Mouse (Mus musculus): ENCODE data around the gene Aldh16a1. TPM values are rescaled to one million over a fixed set of nuclear protein-coding genes. Genes with fewer than 3 reads are reported as not detected.
A peak's percentile ranks its signal among the peaks of the same experiment; 100 is the strongest.

The Aldh16a1 gene
- polyA plus RNA-seq, 1 experiment from 2014 or later = 66.6 TPM

GRCm38 (mm10) chr7:45139904-45140723 lies 14.3 kb downstream of the Aldh16a1 start:
- Histone ChIP-seq H3K36me3 (ENCODE audit: control insufficient read depth, insufficient read depth, low read length) (peaks cover 30% of the 10 kb centered on the region), H3K4me2 (ENCODE audit: low read length) (no peak overlapping the region), H3K9ac (ENCODE audit: low read length) (no peak overlapping the region), H3K27me3 (replicated peaks; ENCODE audit: control insufficient read depth, insufficient read depth, low read length) (no peaks in the 10 kb centered on the region), H3K4me1 (replicated peaks; ENCODE audit: control insufficient read depth, insufficient read depth, low read length) (no peaks in the 10 kb centered on the region), H3K27ac (ENCODE audit: low read depth) (no peak overlapping the region), H3K4me3 (ENCODE audit: low read depth, low read length) (no peak overlapping the region), H3K9me3 (ENCODE audit: control insufficient read depth, low read length) (no peaks in the 10 kb centered on the region)
- DNase-seq (ENCODE audit: low spot score) = no peak
- ATAC-seq (replicated peaks; ENCODE audit: low FRiP score, low TSS enrichment, low read depth) = no peak
- 61% methylated on average over 8 of the region's 8 CpGs for WGBS

- H3K4me2 ChIP-seq (ENCODE audit: low read length) = no peak overlapping the region
- no peak for ATAC-seq (replicated peaks; ENCODE audit: low FRiP score, low TSS enrichment, low read depth)
- H3K27me3 ChIP-seq (replicated peaks; ENCODE audit: control insufficient read depth, insufficient read depth, low read length) = no peaks in the 10 kb centered on the region
- H3K36me3 ChIP-seq (ENCODE audit: control insufficient read depth, insufficient read depth, low read length) = peaks cover 13% of the 10 kb centered on the region
- H3K9ac ChIP-seq (ENCODE audit: low read length) = no peak overlapping the region
- no peak overlapping the region for H3K4me3 ChIP-seq (ENCODE audit: low read depth, low read length)
- no peak overlapping the region for H3K27ac ChIP-seq (ENCODE audit: low read depth)
- DNase-seq (ENCODE audit: low spot score) = no peak
- WGBS = 84% methylated on average over 1 of the region's 1 CpGs
- H3K9me3 ChIP-seq (ENCODE audit: control insufficient read depth, low read length) = no peaks in the 10 kb centered on the region
- H3K4me1 ChIP-seq (replicated peaks; ENCODE audit: control insufficient read depth, insufficient read depth, low read length) = no peaks in the 10 kb centered on the region
Measured at GRCm38 (mm10) chr7:45138403-45138802, 16.0 kb downstream of the Aldh16a1 start.

GRCm38 (mm10) chr7:45137171-45138006 lies 17.0 kb downstream of the Aldh16a1 start:
- WGBS = 72% methylated on average over 12 of the region's 12 CpGs
- no peak overlapping the region for H3K4me2 ChIP-seq (ENCODE audit: low read length)
- H3K27me3 ChIP-seq (replicated peaks; ENCODE audit: control insufficient read depth, insufficient read depth, low read length) = no peaks in the 10 kb centered on the region
- no peaks in the 10 kb centered on the region for H3K9me3 ChIP-seq (ENCODE audit: control insufficient read depth, low read length)
- H3K4me1 ChIP-seq (replicated peaks; ENCODE audit: control insufficient read depth, insufficient read depth, low read length) = no peaks in the 10 kb centered on the region
- H3K9ac ChIP-seq (ENCODE audit: low read length) = no peak overlapping the region
- ATAC-seq (replicated peaks; ENCODE audit: low FRiP score, low TSS enrichment, low read depth) (no peak), DNase-seq (ENCODE audit: low spot score) (no peak)
- H3K4me3 ChIP-seq (ENCODE audit: low read depth, low read length) = no peak overlapping the region
- no peak overlapping the region for H3K27ac ChIP-seq (ENCODE audit: low read depth)
- H3K36me3 ChIP-seq (ENCODE audit: control insufficient read depth, insufficient read depth, low read length) = peaks cover 10% of the 10 kb centered on the region

GRCm38 (mm10) chr7:45135993-45136567 lies 18.3 kb downstream of the Aldh16a1 start, which contains the start of the genes Gm45713 and Flt3l:
Gene Gm45713, minus strand, starts transcription at chr7:45136231.
Gene Flt3l, minus strand, starts transcription at chr7:45136432.
- Histone ChIP-seq H3K4me1 (replicated peaks; ENCODE audit: control insufficient read depth, insufficient read depth, low read length) (no peaks in the 10 kb centered on the region), H3K36me3 (ENCODE audit: control insufficient read depth, insufficient read depth, low read length) (no peaks in the 10 kb centered on the region; the same call in 1 of the 2 replicates), H3K4me3 (ENCODE audit: low read depth, low read length) (peak within 1 kb of the TSS; percentile 57), H3K9ac (ENCODE audit: low read length) (peak within 1 kb of the TSS; percentile 52), H3K27me3 (replicated peaks; ENCODE audit: control insufficient read depth, insufficient read depth, low read length) (no peaks in the 10 kb centered on the region), H3K9me3 (ENCODE audit: control insufficient read depth, low read length) (no peaks in the 10 kb centered on the region), H3K27ac (ENCODE audit: low read depth) (no peak within 1 kb of the TSS), H3K4me2 (ENCODE audit: low read length) (peak within 1 kb of the TSS; percentile 68)
- DNase-seq (ENCODE audit: low spot score) = peak; percentile 95
- WGBS = 3% methylated on average over 29 of the region's 29 CpGs
- ATAC-seq (replicated peaks; ENCODE audit: low FRiP score, low TSS enrichment, low read depth) = peak; percentile 84

GRCm38 (mm10) chr7:45135370-45135769 lies 19.0 kb downstream of the Aldh16a1 start:
- Histone ChIP-seq H3K9me3 (ENCODE audit: control insufficient read depth, low read length) (no peaks in the 10 kb centered on the region), H3K4me2 (ENCODE audit: low read length) (peak overlapping the region; percentile 68), H3K4me1 (replicated peaks; ENCODE audit: control insufficient read depth, insufficient read depth, low read length) (no peaks in the 10 kb centered on the region), H3K36me3 (ENCODE audit: control insufficient read depth, insufficient read depth, low read length) (no peaks in the 10 kb centered on the region), H3K27me3 (replicated peaks; ENCODE audit: control insufficient read depth, insufficient read depth, low read length) (no peaks in the 10 kb centered on the region), H3K27ac (ENCODE audit: low read depth) (no peak overlapping the region), H3K9ac (ENCODE audit: low read length) (peak overlapping the region; percentile 52), H3K4me3 (ENCODE audit: low read depth, low read length) (peak overlapping the region; percentile 57; the same call in 1 of the 2 replicates)
- no peak for ATAC-seq (replicated peaks; ENCODE audit: low FRiP score, low TSS enrichment, low read depth)
- no peak for DNase-seq (ENCODE audit: low spot score)
- 73% methylated on average over 3 of the region's 3 CpGs for WGBS

- Histone ChIP-seq H3K4me3 (ENCODE audit: low read depth, low read length) (no peak overlapping the region), H3K4me2 (ENCODE audit: low read length) (no peak overlapping the region), H3K9ac (ENCODE audit: low read length) (no peak overlapping the region), H3K36me3 (ENCODE audit: control insufficient read depth, insufficient read depth, low read length) (no peaks in the 10 kb centered on the region), H3K27me3 (replicated peaks; ENCODE audit: control insufficient read depth, insufficient read depth, low read length) (no peaks in the 10 kb centered on the region), H3K9me3 (ENCODE audit: control insufficient read depth, low read length) (no peaks in the 10 kb centered on the region), H3K27ac (ENCODE audit: low read depth) (no peak overlapping the region), H3K4me1 (replicated peaks; ENCODE audit: control insufficient read depth, insufficient read depth, low read length) (peaks cover 5% of the 10 kb centered on the region)
- ATAC-seq (replicated peaks; ENCODE audit: low FRiP score, low TSS enrichment, low read depth) (peak; percentile 24; the same call in 1 of the 2 replicates), DNase-seq (ENCODE audit: low spot score) (no peak)
- 14% methylated on average over 12 of the region's 12 CpGs for WGBS
Measured at GRCm38 (mm10) chr7:45134544-45135026, 19.8 kb downstream of the Aldh16a1 start.

- Histone ChIP-seq H3K9ac (ENCODE audit: low read length) (no peak overlapping the region), H3K36me3 (ENCODE audit: control insufficient read depth, insufficient read depth, low read length) (no peaks in the 10 kb centered on the region), H3K9me3 (ENCODE audit: control insufficient read depth, low read length) (no peaks in the 10 kb centered on the region), H3K4me3 (ENCODE audit: low read depth, low read length) (no peak overlapping the region), H3K27me3 (replicated peaks; ENCODE audit: control insufficient read depth, insufficient read depth, low read length) (no peaks in the 10 kb centered on the region), H3K4me2 (ENCODE audit: low read length) (no peak overlapping the region), H3K4me1 (replicated peaks; ENCODE audit: control insufficient read depth, insufficient read depth, low read length) (peaks cover 8% of the 10 kb centered on the region), H3K27ac (ENCODE audit: low read depth) (no peak overlapping the region)
- DNase-seq (ENCODE audit: low spot score) = no peak
- no peak for ATAC-seq (replicated peaks; ENCODE audit: low FRiP score, low TSS enrichment, low read depth)
- WGBS = 73% methylated on average over 8 of the region's 8 CpGs
Measured at GRCm38 (mm10) chr7:45133446-45134159, 20.8 kb downstream of the Aldh16a1 start.

GRCm38 (mm10) chr7:45131850-45132249 lies 22.5 kb downstream of the Aldh16a1 start:
- Histone ChIP-seq H3K27me3 (replicated peaks; ENCODE audit: control insufficient read depth, insufficient read depth, low read length) (no peaks in the 10 kb centered on the region), H3K9ac (ENCODE audit: low read length) (no peak overlapping the region), H3K9me3 (ENCODE audit: control insufficient read depth, low read length) (no peaks in the 10 kb centered on the region), H3K36me3 (ENCODE audit: control insufficient read depth, insufficient read depth, low read length) (peaks cover 10% of the 10 kb centered on the region), H3K4me2 (ENCODE audit: low read length) (no peak overlapping the region), H3K4me3 (ENCODE audit: low read depth, low read length) (no peak overlapping the region), H3K4me1 (replicated peaks; ENCODE audit: control insufficient read depth, insufficient read depth, low read length) (peaks cover 14% of the 10 kb centered on the region), H3K27ac (ENCODE audit: low read depth) (no peak overlapping the region)
- DNase-seq (ENCODE audit: low spot score) (no peak), ATAC-seq (replicated peaks; ENCODE audit: low FRiP score, low TSS enrichment, low read depth) (no peak)
- WGBS = 72% methylated on average over 11 of the region's 11 CpGs
